8 mouse cellular contexts compared by ENCODE assay signal in the genomic region with DNA sequence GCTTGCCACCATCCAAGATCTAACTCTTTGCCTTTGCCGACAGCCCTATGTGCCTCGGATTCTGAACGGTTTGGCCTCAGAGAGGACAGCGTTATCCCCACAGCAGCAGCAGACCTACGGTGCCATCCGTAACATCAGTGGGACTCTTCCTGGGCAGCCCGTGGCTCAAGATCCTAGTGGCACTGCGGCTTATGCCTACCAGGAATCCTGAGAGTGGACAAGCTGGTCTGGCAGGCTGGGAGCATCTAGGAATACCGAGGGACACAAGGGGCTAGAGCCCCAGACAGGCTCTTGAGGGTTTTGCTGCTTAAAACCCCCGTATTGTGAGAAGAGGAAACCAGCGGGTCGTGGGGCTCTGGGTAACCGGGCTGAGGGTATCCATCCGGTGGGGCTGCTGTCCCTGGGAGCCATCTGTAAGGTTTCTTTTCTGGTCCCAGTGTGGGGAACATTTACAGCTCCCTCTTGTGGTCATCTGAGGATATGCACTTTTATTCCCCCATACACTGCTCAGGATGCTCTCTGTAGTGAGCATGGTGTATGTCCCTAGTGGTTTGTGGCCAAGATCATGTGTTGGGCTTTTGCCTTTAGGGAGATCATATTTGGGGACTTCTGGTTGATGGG. TPM values are rescaled to one million over a fixed set of nuclear protein-coding genes. Genes with fewer than 3 reads are reported as not detected.
DNase-seq lines count a peak whose midpoint lies in the region; ATAC-seq and TF ChIP-seq lines count a peak whose summit lies in the region.

No protein-coding gene starts in this region.

- no peak overlapping the region for H3K9ac ChIP-seq in forebrain, embryonic 11.5 days (ENCODE audit: low read length)
- H3K9ac ChIP-seq in liver, embryonic 16.5 days (ENCODE audit: low read depth, low read length), result no peak overlapping the region

- peak; percentile 54 to 69 for DNase-seq in heart, adult 18-20 months
- no peak for DNase-seq in heart, postnatal 25 days (ENCODE audit: low spot score)
- DNase-seq in WW6 (ENCODE audit: low read depth, low spot score), result peak; percentile 49
- peak; percentile 63 for DNase-seq in forebrain, embryonic 11.5 days (ENCODE audit: low spot score)
- DNase-seq in kidney, adult 2 months, result peak; percentile 59
- DNase-seq in retina, adult 2 months (ENCODE audit: low read depth, low spot score), result peak; percentile 25
- DNase-seq in right cerebral cortex, postnatal 10 days (ENCODE audit: low spot score in 2 of 2), result no peak

- WGBS in forebrain, embryonic 11.5 days, result 58% methylated on average over 14 of the region's 14 CpGs
- WGBS in kidney, adult 2 months, result 57% methylated on average over 14 of the region's 14 CpGs
- 55% methylated on average over 14 of the region's 14 CpGs for WGBS in liver, embryonic 16.5 days (ENCODE audit: insufficient replicate concordance)

- no peaks in the 10 kb centered on the region for H3K36me3 ChIP-seq in forebrain, embryonic 11.5 days (ENCODE audit: control insufficient read depth, insufficient read depth, low read length)
- H3K36me3 ChIP-seq in kidney, adult 2 months (ENCODE audit: control insufficient read depth, insufficient read depth, low read length), result no peaks in the 10 kb centered on the region; the same call in 1 of the 2 replicates
- H3K36me3 ChIP-seq in liver, embryonic 16.5 days (ENCODE audit: control insufficient read depth, insufficient read depth), result peaks cover 4% of the 10 kb centered on the region; the same call in 1 of the 2 replicates

- ATAC-seq in forebrain, embryonic 11.5 days (replicated peaks; ENCODE audit: low FRiP score), result peak; percentile 65; the same call in 1 of the 2 replicates
- ATAC-seq in liver, embryonic 16.5 days (ENCODE audit: low read depth), result peak; percentile 58

- H3K4me3 ChIP-seq in forebrain, embryonic 11.5 days (ENCODE audit: low read depth, low read length), result no peak overlapping the region
- H3K4me3 ChIP-seq in kidney, adult 2 months (ENCODE audit: insufficient read depth, low read depth, low read length), result no peak overlapping the region
- H3K4me3 ChIP-seq in liver, embryonic 16.5 days (ENCODE audit: low read depth, low read length), result no peak overlapping the region

- H3K27ac ChIP-seq in forebrain, embryonic 11.5 days (ENCODE audit: low read depth, low read length), result no peak overlapping the region
- H3K27ac ChIP-seq in kidney, adult 2 months (ENCODE audit: insufficient read depth, low read depth, low read length), result no peak overlapping the region
- no peak overlapping the region for H3K27ac ChIP-seq in liver, embryonic 16.5 days (ENCODE audit: low read length)

- TF ChIP-seq CTCF in kidney, adult 2 months (conservative IDR thresholded peaks at IDR 0.05; ENCODE audit: insufficient read depth, insufficient read length, low read depth, low read length), result peak; percentile 57

- no peak for TF ChIP-seq POLR2A in kidney, adult 2 months (IDR thresholded peaks at IDR 0.05; ENCODE audit: low read depth, low read length)

- intact Hi-C loops in heart, postnatal 25 days (cut with DNase I), result loop anchor here (1.0 kb wide), 1 partner anchor 73 kb away; no protein-coding TSS in a partner anchor

- no peaks in the 10 kb centered on the region for H3K27me3 ChIP-seq in forebrain, embryonic 11.5 days (ENCODE audit: control insufficient read depth, insufficient read depth, low read length)
- no peaks in the 10 kb centered on the region for H3K27me3 ChIP-seq in kidney, adult 2 months (replicated peaks; ENCODE audit: control insufficient read depth, insufficient read depth, low read length)
- H3K27me3 ChIP-seq in liver, embryonic 16.5 days (ENCODE audit: control insufficient read depth, insufficient read depth, low read depth, low read length), result no peaks in the 10 kb centered on the region

- H3K4me2 ChIP-seq in forebrain, embryonic 11.5 days (ENCODE audit: low read depth, low read length, severe bottlenecking), result no peak overlapping the region
- H3K4me2 ChIP-seq in liver, embryonic 16.5 days (ENCODE audit: low read depth, low read length), result no peak overlapping the region

- no peaks in the 10 kb centered on the region for H3K4me1 ChIP-seq in forebrain, embryonic 11.5 days (replicated peaks; ENCODE audit: control insufficient read depth, insufficient read depth, low read length)
- H3K4me1 ChIP-seq in kidney, adult 2 months (ENCODE audit: control insufficient read depth, insufficient read depth, low read length), result no peaks in the 10 kb centered on the region
- H3K4me1 ChIP-seq in liver, embryonic 16.5 days (ENCODE audit: control insufficient read depth, low read depth, low read length), result no peaks in the 10 kb centered on the region; the same call in 1 of the 2 replicates

- no peaks in the 10 kb centered on the region for H3K9me3 ChIP-seq in forebrain, embryonic 11.5 days (ENCODE audit: control insufficient read depth, low read length)
- H3K9me3 ChIP-seq in liver, embryonic 16.5 days (replicated peaks; ENCODE audit: control insufficient read depth, low read length), result no peaks in the 10 kb centered on the region

RNA-seq across cellular contexts. Expression of a gene that starts 32.1 kb away (rescaled TPM):
- 10 to 100 TPM; 15.0 to 15.9 TPM for total RNA-seq in heart, adult 18-20 months (2021)
- 10 to 100 TPM; 15.1 to 16.3 TPM for total RNA-seq in heart, postnatal 25 days (2021)
- 2.7 and 3.0 TPM in 2 replicates for polyA plus RNA-seq in forebrain, embryonic 11.5 days (2014; fragmentation: Nextera tagmentation; extraction: Ambion mirVana)
- polyA plus RNA-seq in kidney, adult 2 months (2012; rRNA removed), result 26.7 and 28.7 TPM in 2 replicates
- polyA plus RNA-seq in liver, embryonic 16.5 days (2015; fragmentation: Nextera tagmentation; extraction: Ambion mirVana), result 8.9 and 10.9 TPM in 2 replicates

RNA-seq across cellular contexts. Expression of a gene that starts 39.4 kb away (rescaled TPM):
- under 1 TPM; 0.28 to 0.84 TPM for total RNA-seq in heart, adult 18-20 months (2021)
- total RNA-seq in heart, postnatal 25 days (2021), result under 1 TPM; 0.17 to 0.94 TPM
- polyA plus RNA-seq in forebrain, embryonic 11.5 days (2014; fragmentation: Nextera tagmentation; extraction: Ambion mirVana), result 0.45 and 0.51 TPM in 2 replicates
- 2.9 and 3.8 TPM in 2 replicates for polyA plus RNA-seq in kidney, adult 2 months (2012; rRNA removed)
- 3.5 and 3.6 TPM in 2 replicates for polyA plus RNA-seq in liver, embryonic 16.5 days (2015; fragmentation: Nextera tagmentation; extraction: Ambion mirVana)

RNA-seq across cellular contexts. Expression of a gene that starts 46.5 kb away (rescaled TPM):
- total RNA-seq in heart, adult 18-20 months (2021), result 10 to 100 TPM; 28.7 to 37.5 TPM
- 10 to 100 TPM; 22.5 to 40.8 TPM for total RNA-seq in heart, postnatal 25 days (2021)
- 0.65 and 1.1 TPM in 2 replicates for polyA plus RNA-seq in forebrain, embryonic 11.5 days (2014; fragmentation: Nextera tagmentation; extraction: Ambion mirVana)
- polyA plus RNA-seq in kidney, adult 2 months (2012; rRNA removed), result 69.9 and 73.3 TPM in 2 replicates
- 10.1 and 11.3 TPM in 2 replicates for polyA plus RNA-seq in liver, embryonic 16.5 days (2015; fragmentation: Nextera tagmentation; extraction: Ambion mirVana)

Comparison
In these comparisons a context has a peak if more than half of its experiments do, and no peak if none do; other contexts are left out.
1. DNase-seq: peak in heart, adult 18-20 months (2 of 2), WW6 (single experiment), forebrain, embryonic 11.5 days (single experiment), kidney, adult 2 months (single experiment) and retina, adult 2 months (single experiment); none in heart, postnatal 25 days (single experiment) and right cerebral cortex, postnatal 10 days (0 of 2).